Mouse (Mus musculus) spleen, adult 2 months (tissue): ENCODE measurements around the gene Gm2115. TPM values are rescaled to one million over a fixed set of nuclear protein-coding genes. Genes with fewer than 3 reads are reported as not detected.

Experiments used
- DNase-seq, 2 experiments: peaks; one replicate each; pipeline versions ENCODE4 v3.0.0 to v3.0.0-alpha.2; 2012 to 2021; ENCODE audit warnings: low spot score in 2 of 2, low read depth in 1 of 2
- H3K27ac ChIP-seq: fragments of 200-500 bp; 2 replicates; pipeline ENCODE4 v1.5.1; 2012; ENCODE audit warnings: low read length, inconsistent platforms; ENCODE audit not compliant: insufficient read depth
- H3K27me3 ChIP-seq: fragments of 200-500 bp; 2 replicates; pipeline ENCODE4 v1.6.1; 2012; ENCODE audit warnings: mild to moderate bottlenecking, moderate library complexity, low read length, inconsistent platforms; ENCODE audit not compliant: control insufficient read depth, insufficient read depth
- H3K36me3 ChIP-seq: fragments of 200-500 bp; 2 replicates; pipeline ENCODE4 v1.6.1; 2012; ENCODE audit warnings: mild to moderate bottlenecking, low read length, inconsistent platforms; ENCODE audit not compliant: control insufficient read depth, insufficient read depth
- H3K4me1 ChIP-seq: fragments of 200-500 bp; 2 replicates; pipeline ENCODE4 v1.6.1; 2011; ENCODE audit warnings: inconsistent platforms; ENCODE audit not compliant: control insufficient read depth, insufficient read depth, insufficient read length
- H3K4me3 ChIP-seq: fragments of 200-500 bp; 2 replicates; pipeline ENCODE4 v1.5.1; 2011; ENCODE audit warnings: mild to moderate bottlenecking, inconsistent platforms; ENCODE audit not compliant: insufficient read depth, insufficient read length; ENCODE audit errors: extremely low read depth
- CTCF ChIP-seq: fragments of 200-500 bp; IDR thresholded peaks from 2 replicates; pipeline ENCODE4 v1.5.1; 2011; ENCODE audit warnings: mild to moderate bottlenecking, inconsistent platforms; ENCODE audit not compliant: insufficient read depth, insufficient read length, insufficient replicate concordance; ENCODE audit errors: extremely low read depth
- POLR2A ChIP-seq: fragments of 200-500 bp; IDR thresholded peaks from 2 replicates; pipeline ENCODE4 v1.6.1; 2011; ENCODE audit warnings: low read depth, low read length, inconsistent platforms
- WGBS: fragments of 180-500 bp; shearing (Covaris S2); methylation state at CpG from one replicate; pipeline ENCODE4 v1.1.7; 2018; 5-methylcytosine and 5-hydroxymethylcytosine counted together
- polyA plus RNA-seq: library from polyadenylated mRNA; depleted of rRNA; stranded (reverse); fragments of >200 nt; gene quantifications from 2 replicates; pipeline ENCODE4 v1.2.3, GENCODE M21; 2012; rRNA removed

Gm2115 gene
- 0.06 and 0.33 TPM in 2 replicates for polyA plus RNA-seq

GRCm38 (mm10) chr7:84528796-84529533, at the start of gene Gm2115:
TSS of gene Gm2115 (plus strand) at chr7:84528954.
- H3K27me3 ChIP-seq = 0 out of 2 replicates have a peak, but pooled peaks cover 3% of the 10 kb centered on the region
- no peaks in the 10 kb centered on the region for H3K4me1 ChIP-seq
- 5% methylated on average over 52 of the region's 52 CpGs for WGBS
- TF ChIP-seq CTCF (no peak), POLR2A (no peak)
- no peaks in the 10 kb centered on the region for H3K36me3 ChIP-seq
- H3K27ac ChIP-seq = no peak within 1 kb of the TSS
- no peak within 1 kb of the TSS for H3K4me3 ChIP-seq
- DNase-seq = no peak

DNA sequence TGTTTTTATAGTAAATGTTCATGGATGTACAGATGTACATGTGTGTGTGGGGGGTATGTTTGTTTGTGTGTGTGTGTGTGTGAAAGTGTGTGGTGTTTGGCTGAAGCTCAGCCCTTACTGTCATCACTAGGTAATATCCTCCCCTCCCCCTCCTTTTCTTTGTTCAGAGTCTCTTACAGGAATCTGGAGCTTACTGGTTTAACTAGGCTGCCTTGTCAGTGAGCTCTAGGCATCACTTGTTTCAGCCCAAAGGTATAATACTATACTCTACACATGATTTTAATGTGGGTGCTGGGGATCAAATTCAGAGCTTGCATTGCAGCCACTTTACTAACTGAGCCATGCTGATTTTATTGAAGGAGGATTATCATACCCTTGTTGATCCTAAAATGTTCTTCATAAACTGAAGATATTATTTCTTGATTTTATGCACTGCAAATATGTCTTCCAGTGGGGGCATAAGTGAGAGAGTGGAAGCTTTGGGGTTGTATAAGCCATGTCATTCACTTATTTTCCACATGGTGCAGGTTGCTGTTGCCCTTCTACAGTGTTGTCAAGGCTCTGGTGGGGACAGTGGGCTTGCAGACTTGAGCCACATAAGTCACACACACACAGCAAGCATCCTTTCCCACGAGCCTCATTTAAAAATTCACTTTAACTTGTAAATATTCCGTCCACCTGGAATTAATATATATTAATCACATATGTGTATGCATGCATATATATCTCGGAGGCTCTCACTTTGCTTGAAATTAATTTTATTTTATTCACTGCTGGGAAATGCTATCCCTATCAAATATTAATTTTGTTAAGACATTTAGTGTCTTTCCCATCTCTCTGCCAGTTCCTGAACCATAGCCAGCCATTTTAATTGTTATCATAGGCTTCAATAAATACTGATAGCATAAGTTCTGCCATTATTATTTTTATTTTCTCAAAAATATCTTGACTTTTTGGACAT, 45.0 kb upstream of the Gm2115 start:
- Histone ChIP-seq H3K27me3 (no peaks in the 10 kb centered on the region), H3K27ac (no peak overlapping the region), H3K4me3 (no peak overlapping the region), H3K36me3 (no peaks in the 10 kb centered on the region), H3K4me1 (no peaks in the 10 kb centered on the region)
- DNase-seq = no peak
- no peak for TF ChIP-seq CTCF
- TF ChIP-seq POLR2A = no peak
- 61% methylated on average over 3 of the region's 3 CpGs for WGBS

DNA sequence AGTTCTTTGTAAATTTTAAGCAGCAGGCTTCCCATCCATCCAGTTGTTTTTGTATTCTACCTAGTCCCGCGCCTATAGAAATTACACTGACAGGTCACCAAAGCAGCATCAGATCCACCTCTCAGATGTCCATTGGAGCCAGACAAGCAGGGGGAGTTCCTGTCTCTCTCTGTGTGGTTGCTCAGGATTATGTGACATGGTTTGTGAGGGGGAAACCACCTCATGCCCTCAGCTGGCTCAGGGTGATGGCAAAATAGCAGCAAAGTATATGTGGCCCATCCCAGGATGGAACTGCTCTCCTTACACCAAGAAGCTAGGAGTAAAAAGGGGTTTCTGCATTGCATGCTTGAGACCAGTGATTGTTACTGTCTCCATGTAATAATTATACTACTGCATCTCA, 42.3 kb upstream of the Gm2115 start:
- Histone ChIP-seq H3K4me1 (no peaks in the 10 kb centered on the region), H3K4me3 (no peak overlapping the region), H3K27me3 (no peaks in the 10 kb centered on the region), H3K27ac (no peak overlapping the region), H3K36me3 (no peaks in the 10 kb centered on the region)
- TF ChIP-seq CTCF (no peak), POLR2A (no peak)
- WGBS = 89% methylated on average over 2 of the region's 2 CpGs
- DNase-seq = no peak

GRCm38 (mm10) chr7:84503163-84503562, 25.6 kb upstream of the Gm2115 start:
- 97% methylated on average over 1 of the region's 1 CpGs for WGBS
- H3K36me3 ChIP-seq = no peaks in the 10 kb centered on the region
- no peak overlapping the region for H3K4me3 ChIP-seq

GRCm38 (mm10) chr7:84518533-84519198, 10.1 kb upstream of the Gm2115 start:
- TF ChIP-seq CTCF (no peak), POLR2A (no peak)
- no peaks in the 10 kb centered on the region for H3K4me1 ChIP-seq
- H3K36me3 ChIP-seq = no peaks in the 10 kb centered on the region
- no peak overlapping the region for H3K4me3 ChIP-seq
- DNase-seq = no peak
- no peak overlapping the region for H3K27ac ChIP-seq
- no peaks in the 10 kb centered on the region for H3K27me3 ChIP-seq

More at GRCm38 (mm10) chr7:84503163-84503562, 25.6 kb upstream of the Gm2115 start:
- H3K27me3 ChIP-seq = no peaks in the 10 kb centered on the region
- no peak overlapping the region for H3K27ac ChIP-seq
- no peaks in the 10 kb centered on the region for H3K4me1 ChIP-seq
- TF ChIP-seq CTCF = no peak
- no peak for TF ChIP-seq POLR2A
- no peak for DNase-seq

DNA sequence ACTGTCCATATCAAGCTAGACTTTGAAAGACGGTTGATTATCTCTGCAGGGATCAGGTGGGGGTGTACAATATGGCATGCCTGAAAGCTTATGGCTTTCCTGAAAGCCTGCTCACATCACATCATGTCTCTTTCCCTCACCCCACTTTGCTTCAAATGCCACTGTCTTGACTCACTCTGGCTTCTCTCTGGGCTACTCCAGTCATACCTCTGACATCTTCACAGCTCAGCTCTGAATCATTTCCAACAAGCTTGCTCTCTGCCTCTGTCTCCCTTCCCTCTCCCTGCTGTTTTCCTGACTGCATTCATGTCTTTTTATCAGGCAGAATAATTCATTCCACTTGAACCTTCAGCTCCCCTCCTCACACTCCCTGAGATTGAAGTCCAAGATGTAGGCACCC, 7.4 kb upstream of the Gm2115 start:
- TF ChIP-seq POLR2A (no peak), CTCF (no peak)
- no peak overlapping the region for H3K27ac ChIP-seq
- no peak for DNase-seq
- H3K4me3 ChIP-seq = no peak overlapping the region
- 67% methylated on average over 1 of the region's 1 CpGs for WGBS
- no peaks in the 10 kb centered on the region for H3K36me3 ChIP-seq
- H3K4me1 ChIP-seq = no peaks in the 10 kb centered on the region
- H3K27me3 ChIP-seq = no peaks in the 10 kb centered on the region
